Mouse (Mus musculus): Measurements from ENCODE around the gene Atp2c1.

Gene Atp2c1

DNA sequence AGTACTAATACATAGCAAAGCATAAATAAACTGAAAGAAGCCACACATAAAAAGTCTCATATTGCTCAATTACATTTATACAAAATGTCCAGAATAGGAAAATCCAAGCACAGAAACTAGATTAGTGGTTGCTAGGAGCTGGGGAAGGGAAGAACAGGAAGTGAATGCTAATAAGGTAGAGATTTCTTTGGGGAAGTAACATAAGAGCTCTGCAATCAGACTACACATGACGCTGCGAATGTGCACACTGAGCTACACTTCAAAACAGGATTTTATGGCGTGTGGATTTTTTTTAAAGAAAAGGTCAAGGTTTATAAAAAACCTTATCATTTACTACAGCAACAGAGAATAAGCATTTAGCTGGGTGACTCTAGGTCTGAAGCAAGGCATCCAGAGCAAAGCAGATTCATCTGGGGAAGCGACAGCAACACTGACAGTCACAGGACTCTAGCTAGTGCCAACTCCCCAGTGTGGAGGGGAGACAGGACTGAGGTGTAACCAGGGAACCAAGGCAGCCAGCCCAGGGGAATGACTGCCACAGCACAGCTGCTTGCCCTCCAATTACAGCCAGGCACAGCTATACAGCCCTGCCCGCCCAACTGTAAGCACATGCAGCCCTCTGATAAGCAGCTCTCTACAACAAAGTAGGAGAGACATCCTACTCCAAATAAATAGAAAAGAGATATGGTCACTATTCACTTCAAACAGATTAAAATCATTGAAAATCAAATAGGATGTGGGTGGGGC lies 42.6 kb downstream of the Atp2c1 start:
- DNase-seq = no peak

DNA sequence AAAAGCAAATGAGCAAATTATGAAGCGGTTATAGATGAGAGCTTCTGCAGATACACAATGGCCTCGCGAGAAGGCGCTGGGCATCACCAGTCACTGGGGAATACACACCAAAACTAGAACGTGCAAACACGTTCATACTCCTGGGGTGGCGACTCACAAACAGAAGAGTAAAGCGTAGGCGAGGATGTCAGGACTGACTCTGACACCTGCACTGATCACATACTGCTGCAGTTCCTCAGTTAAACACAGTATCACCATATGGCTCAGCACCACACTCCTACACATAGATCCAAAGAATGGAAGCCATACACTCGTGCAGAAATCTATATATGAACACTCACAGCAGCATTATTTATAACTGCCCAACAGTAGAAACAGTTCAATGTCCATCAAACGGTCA lies 43.2 kb downstream of the Atp2c1 start:
- DNase-seq = no peak

DNA sequence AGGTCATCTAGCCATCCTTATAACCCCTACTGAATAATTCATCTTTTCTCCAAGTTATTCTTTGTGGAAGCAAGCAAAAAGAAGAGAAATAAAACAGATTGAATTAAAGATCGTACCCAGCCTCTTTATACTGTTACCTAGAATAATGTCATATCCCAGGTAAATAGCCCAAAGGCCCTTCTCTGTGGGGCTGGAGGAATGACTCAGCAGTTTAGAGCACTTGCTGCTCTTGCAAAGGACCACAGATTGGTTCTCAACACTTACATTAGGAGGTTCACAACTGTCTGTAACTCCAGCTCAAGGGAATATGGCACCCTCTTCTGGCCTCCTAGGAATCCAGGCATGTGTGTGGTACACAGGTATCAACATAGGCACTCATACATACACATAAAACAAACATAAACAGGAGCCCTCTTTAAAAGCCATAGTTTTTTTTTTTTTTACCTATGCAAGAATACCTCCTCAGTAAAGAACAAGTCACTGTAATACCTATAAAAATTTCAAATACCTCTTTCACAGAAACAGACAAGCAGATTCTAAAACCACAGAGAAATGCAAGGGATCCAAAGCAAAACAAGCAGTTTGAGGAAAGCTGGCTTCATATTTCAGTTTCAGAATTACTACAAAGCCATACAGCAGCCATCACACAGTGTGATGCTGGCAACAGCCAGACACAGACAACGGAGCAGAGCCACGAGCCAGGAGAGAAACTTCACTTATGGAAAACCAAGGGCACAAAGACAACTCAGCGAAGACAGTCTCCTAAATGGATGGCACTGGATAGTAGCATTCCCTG lies 44.2 kb downstream of the Atp2c1 start:
- DNase-seq = no peak

DNA sequence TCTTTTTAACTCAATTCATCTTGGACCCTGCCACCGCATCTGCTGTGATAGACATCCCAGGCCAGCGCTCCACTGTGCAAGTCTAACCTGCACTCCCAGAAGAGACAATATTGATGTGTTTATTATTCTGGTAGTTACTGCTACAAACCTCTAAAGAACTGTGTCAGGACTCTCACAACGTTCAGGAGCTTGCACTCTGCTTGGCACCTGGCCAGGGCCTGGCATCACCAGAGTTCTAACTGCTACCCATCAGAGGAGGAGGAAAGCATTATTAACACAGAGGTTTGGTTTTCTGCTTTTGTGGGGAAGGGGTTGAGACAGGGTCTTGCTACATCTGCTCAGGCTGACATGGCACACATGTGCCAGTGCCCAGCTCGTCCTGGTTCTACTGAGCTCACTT lies 45.0 kb downstream of the Atp2c1 start:
- no peak for DNase-seq

DNA sequence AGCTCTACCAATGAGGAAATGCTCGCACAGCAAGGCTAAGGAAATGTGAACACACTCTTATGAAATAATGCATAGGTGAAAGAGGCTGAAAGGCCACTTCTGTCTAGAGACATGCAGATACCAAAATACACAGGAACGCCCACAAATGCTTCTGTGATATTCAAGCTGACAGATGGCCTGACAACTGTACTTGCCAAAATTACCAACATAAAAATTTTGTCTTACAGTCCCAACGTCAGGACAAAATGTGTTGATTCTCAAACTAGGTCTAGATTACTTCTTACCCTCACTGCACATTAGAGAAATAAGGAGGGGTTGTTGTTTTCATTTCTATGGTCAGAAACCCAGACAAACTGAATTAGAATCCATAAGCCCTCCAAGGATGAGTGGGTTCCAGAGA lies 51.0 kb downstream of the Atp2c1 start:
- no peak for DNase-seq

DNA sequence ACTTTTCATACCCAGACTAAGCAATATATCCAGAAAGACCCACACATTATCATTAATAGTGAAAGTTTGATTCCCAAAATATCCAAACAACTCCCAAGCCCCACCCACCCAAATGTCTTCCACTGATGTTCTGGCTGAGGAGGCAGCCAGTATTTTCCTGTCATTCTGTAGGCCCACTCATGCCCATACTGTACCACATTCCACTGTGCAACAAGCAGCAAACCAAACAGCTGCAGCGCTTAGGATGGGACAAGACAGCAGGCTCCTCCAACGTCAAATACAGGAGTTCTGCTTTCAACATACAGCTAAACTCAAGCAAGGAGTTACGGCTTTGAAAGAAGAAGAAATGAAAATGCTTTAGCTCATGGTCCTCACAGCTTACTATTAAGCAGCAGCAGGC lies 52.2 kb downstream of the Atp2c1 start:
- no peak for DNase-seq

DNA sequence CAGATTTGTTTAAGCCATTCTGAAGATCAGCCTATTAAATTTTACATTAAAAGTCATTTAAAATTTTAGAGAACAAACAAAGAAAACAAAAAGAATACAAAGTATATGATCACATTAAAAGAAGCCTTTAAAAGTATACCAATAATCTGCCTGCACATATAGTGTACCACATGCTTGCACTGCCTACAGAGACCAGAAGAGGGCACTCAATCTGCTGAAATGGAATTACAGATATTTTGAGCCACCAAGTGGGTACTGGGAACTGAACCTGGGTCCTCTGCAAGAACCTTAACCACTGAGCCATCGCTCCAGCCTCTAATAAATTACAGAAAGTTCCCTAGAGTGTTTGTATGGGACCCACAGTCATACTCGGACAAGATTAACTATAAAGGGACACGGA lies 59.3 kb downstream of the Atp2c1 start:
- peak in 1 of 2 experiments; percentile 12 for DNase-seq

DNA sequence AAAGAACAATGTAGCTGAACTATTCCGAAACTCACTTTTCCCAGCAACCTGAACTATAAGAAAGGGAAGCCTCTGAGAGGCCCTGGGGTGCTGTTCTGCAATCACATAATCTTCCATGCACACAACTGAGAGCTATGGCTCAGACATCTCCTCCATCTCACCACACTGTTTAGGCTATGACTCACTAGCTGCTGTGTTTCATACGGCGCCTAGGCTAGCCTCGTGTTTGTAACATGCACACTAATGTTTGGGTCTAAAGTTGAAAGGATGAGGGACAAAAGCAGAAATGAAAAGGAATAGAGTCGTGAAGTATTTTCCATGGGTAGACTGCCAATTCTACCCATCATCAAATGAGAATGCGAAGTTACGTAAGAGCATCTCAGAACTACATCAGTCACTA lies 65.6 kb downstream of the Atp2c1 start:
- no peak for DNase-seq

DNA sequence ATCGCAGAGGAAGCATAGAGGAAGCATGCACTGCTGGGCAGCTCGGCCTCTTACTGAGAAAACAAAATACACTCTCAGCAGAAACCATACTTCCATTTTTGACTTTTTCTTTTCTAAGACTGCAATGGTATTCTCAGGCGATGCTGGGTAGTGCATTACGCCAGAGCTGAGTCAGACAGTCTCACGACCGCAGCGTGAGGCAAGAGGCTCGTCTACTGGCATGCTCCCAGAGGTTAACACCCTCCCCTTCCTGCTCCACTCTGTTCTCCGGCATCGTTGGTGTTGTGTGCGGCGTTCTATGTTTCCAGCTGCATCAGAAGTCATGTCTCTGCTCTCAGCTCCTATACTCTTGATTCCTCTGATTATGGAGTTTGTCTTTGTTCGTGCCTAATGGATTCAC lies 68.1 kb downstream of the Atp2c1 start:
- DNase-seq = no peak

DNA sequence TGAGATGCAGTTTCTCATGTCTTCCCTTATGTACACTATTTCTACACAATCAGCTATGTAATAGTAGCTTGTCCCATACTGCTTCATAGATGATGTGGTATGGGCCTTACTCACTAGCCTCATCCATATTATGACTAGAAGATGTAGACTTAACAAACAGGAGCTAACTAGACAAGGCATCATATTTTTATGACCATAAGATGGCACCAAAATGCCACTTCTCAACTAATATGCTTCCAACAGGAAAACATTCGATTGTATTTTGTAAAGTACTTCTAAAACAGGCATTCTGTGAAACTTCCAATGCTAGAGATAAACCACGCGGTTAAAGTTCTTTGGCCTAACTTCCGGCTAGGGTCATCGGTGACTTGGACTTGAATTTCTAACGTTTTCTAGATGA lies 118.6 kb downstream of the Atp2c1 start:
- DNase-seq = no peak

DNA sequence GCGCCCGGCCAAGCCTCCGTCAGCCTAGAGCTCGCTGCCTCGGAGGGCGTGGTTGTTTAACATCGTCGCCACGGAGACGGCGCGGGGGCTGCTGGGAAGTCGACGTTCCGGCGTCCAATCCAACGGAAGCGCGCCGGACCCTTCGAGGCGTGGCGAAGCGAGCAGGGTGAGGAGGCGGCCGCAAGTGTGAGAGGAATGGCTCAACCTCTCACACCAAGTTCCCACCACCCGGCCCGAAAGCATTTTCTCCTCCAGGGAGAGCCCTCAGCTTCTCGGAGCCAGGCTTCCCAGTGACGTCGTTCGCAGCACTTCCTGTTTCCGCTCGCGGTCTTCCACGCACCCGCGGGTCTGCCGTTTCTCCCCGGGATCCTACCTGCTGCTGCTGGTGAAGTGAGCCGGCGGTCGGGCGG lies 131.9 kb downstream of the Atp2c1 start, which contains the start of the genes Aste1 and Nek11:
Aste1 (plus strand) TSS at position 175 of the 410 bp plus-strand sequence.
Nek11 (minus strand) TSS at position 307 of the 410 bp plus-strand sequence.
- DNase-seq = peak; percentile 92

DNA sequence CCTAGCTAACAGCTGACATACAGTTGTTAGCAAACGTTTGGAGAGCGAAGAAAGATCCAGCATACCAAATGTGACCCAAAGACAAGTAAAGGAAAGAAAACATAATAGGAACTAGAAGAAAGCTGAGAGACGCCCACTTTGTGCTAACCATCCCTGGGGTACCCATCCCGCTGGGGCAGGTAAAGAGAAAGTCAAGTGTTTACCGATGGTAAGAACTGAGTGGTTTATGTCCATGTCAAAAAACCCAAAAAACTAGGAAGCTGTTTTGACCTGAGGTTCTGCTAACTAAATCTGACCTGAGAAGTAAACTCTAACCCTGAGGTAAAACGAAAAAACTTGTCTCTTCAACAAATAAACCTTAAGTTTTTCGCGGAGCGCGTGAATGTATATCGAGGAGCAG lies 132.4 kb downstream of the Atp2c1 start:
- no peak for DNase-seq

DNA sequence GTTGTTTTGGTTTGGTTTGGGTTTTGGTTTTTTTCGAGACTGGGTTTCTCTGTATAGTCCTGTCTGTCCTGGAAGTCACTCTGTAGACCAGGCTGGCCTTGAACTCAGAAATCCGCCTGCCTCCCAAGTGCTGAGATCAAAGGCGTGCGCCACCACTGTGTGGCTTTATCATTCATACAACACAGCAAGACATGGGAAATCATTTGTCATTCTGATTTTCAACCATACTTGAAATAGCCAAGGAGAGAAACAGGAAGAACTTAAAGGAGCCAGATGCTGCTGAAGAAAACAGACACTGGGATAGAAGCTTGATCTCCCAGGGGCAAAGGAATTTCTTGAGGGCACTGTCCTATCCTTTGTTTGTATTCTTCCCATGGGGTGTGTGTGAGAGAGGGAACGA lies 136.5 kb downstream of the Atp2c1 start:
- DNase-seq = no peak

DNA sequence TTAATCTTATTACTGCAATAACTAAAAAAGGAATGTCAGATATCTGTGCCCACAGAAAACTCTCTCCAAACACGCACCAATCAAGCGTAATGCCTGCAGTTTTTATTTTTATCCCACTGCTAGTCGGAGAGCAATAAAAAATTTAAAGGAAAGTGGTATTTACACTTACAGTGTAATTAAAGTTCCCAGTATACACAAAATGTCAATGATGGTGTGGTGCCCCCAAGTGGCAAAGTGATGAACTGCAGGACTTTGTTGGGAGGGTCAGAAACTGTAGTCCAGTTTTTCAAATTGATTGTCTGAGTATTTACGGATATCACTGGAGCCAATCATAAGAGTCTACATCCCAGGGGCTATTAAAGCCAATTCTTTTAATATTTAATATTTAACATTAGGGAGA lies 137.8 kb downstream of the Atp2c1 start:
- peak; percentile 55 to 68 for DNase-seq

DNA sequence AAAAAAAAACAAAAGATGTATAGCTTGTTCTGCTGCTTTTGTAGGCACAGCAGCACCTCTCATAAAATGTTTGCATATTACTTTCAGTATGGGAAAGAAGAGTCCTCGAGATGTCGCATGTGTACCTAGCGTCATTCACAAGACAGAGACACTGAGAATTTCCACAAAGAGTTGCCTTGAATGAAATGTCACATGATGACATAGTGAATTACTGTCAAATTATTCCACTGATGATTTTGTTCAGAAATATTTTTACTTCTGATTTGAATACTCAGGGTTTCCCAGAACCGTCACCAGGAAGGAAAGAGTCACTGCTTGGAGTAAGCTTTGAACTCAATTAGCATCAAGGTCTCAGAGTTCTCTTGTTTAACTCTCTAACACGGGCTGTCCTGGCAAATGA lies 139.7 kb downstream of the Atp2c1 start:
- no peak for DNase-seq

DNA sequence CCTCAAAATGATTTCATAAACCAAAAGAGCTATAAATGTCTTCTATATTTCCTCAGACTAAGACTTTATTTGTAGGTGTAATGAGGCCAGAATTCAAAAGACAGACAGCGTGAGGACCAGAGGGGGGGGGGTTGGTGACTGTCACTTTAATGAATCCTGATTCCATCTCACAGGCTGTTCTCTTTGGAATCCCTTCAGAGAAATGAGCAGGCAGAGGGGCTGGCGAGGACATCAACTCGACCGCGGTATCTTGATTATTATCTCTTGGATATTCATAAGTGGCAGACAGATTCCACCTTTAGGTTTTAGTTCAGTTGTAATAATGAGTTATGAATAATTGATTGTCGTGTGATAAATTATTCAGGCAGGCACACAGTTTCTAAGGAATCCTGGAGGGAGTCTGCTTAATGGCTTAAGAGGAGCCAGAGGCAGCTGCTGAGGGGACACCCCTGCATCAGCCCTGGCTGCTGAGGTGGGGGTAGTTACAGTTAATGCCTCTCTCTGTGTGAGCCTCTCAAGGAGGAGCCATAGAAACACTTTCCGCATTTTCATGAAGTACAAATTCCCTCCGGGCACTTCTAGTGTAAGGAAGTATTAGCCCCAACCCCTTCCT lies 147.5 kb downstream of the Atp2c1 start:
- no peak for DNase-seq

DNA sequence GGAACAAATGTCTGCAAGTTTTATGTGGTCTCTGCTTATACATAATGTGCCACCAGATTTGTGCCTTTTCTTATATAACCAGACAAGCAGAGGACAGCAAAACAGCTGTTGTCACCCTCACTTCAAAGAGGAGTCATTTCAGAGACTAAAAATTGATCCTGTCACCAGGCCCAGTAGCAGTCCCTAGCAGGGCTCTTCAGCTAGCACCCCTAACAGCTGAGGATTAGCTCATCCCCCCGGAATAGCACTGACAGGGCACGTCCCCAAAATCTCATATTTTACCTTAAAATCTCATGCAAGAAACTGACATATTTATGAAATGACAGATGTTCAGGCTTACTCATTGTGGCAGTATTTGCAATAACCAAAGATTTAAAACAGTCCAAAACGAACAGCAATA lies 149.5 kb downstream of the Atp2c1 start:
- DNase-seq = no peak

DNA sequence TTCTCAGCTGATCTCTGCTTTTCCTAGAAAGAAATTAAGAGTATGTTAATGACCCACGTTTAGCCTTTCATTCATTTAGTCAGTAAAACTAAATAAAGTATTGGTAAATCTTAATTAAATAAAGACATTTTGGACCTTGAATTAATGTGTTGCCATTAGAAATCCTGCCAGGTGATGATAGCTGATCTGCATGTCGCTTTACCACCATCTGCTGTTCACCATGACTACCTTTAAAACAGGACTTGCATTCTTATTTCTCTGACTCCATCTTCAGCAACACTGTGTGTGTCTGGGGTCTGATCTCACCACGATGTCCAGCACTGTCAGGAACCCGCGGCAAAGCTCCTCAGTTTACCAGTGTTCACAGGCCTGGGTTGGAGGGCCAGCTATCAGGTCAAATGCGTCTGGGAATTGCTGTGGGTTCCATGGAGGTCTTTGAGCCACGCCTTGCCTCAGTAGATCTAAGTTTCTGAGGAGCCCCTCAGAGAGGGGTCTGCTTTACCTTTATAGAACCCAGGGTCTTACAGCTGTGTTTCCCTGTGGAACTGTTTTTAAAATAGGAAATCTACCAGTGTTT lies 150.1 kb downstream of the Atp2c1 start:
- no peak for DNase-seq

DNA sequence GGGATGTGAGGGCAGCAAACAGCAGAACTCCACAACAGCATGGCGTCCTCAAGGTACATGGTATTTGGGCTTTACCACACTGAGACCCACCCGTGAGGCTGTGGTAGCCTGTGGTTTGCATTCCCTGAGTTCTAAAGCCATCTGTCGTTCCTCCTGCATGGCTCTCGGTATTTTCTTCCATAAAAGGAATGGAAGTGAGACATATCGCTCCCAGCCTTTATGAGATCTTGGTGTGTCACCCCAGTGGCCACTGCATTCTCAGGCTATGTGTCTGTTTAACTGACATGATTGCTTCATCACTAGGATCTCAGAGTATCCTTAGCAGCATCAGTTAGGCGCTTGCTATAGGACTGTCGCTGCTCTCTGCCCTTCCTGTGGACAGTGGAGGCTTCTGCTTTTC lies 150.7 kb downstream of the Atp2c1 start:
- DNase-seq = no peak

DNA sequence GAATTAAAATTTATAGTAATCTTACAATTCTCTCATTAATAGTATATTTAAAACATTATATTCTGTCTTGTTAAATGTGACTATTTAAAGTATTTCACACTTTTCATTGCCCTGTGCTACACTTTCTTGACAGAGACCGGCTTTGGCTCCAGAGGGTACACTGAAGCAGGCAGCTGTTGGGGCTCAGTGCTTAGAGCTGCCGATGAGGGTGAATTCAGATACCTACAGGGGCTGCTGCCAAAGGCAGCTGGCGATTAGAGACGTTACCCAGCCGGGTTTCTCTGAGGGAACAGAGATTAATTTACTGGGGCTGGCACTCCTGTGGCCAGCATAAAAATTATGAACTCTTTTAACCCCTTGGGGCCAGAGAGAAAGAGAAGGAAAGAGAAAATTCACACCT lies 152.8 kb downstream of the Atp2c1 start:
- DNase-seq = no peak

DNA sequence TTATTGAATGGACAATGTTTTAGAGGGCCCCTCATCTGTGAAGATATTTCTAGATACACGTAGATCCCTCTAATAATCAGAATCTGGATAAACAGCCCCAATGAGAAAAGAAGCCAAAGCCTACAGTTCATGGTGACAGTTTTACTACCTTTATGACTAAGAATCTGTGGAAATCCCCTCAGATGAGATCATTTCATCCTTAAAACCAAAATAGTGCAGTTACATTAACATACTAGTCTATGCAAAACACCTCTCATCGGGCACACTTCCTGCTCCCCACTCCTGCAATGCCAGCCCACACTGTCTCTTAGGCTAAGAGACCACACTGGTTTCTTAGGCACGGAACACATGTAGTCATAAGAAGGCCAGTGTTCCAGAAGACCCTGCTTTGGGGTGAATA lies 158.5 kb downstream of the Atp2c1 start:
- no peak for DNase-seq

DNA sequence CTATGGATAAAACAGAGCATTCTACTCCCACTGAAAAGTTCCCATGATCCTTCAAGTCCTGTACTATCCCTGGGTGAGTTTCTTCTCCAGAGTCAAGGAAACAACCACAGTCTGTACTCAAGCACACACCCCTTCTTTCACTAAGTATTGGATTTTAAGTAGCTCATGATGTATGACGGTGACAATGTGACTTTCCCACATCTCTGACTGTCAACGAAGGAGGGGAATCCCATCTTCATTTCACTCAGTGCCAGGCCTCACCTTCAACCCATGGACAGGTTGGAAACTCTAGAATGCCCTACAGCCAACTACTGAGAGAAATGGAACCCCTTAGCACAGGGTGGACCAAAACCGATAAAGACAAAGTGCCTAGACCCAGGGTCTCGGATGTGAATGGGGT lies 160.9 kb downstream of the Atp2c1 start:
- no peak for DNase-seq

DNA sequence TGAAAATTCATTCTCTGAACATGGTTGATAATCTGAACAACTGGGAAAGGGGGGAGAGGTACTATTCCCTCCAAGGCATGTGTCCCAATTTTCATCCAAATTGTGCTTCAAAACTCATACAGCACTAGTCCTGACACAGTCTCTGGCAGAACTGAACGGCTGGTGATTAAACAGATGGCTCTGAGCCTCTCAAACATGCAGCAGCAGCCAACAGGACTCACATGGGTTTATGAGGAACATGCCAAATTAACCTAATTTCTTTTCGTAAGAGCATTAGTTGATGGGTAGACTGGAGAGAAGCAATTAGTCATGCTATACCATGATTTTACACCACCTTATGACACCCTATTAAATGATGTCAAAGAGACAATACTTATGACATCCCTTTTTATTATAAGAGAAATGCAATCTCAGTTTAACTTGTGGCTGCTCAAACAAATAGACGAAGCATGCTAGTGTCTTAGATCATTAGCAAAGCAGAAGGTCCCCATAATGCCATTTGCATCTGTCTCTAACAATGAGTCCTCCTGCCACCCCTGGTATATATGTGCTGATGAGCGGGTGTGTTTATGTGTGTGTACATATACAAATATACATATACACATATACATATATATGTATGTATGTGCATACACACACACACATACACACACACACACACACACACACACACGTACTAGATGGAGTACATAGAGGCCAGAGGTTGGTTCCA lies 163.4 kb downstream of the Atp2c1 start:
- DNase-seq = no peak

Measured in thymus, postnatal 36 days (tissue).